In genomic region chr15:57434710-57435404, GRCm38 (mm10) we compare ENCODE assay signal across 29 mouse cellular contexts. TPM values are rescaled to one million over a fixed set of nuclear protein-coding genes. Genes with fewer than 3 reads are reported as not detected.
"Had no signal": no experiment of that assay in that cellular context is flagged by ENCODE, and none has a peak within 500 bp of the region (broad histone marks: within the 10 kb centered on the region; RNA-seq: fewer than 3 reads in every experiment).

No protein-coding gene starts in this region.

- H3K36me3 ChIP-seq: limb, embryonic 10.5 days; limb, embryonic 13.5 days; liver, embryonic 12.5 days; liver, embryonic 15.5 days; lung, embryonic 15.5 days; midbrain, embryonic 10.5 days; midbrain, embryonic 13.5 days; neural tube, embryonic 13.5 days; stomach, embryonic 15.5 days had no signal

- H3K4me2 ChIP-seq: limb, embryonic 13.5 days; liver, embryonic 12.5 days; liver, embryonic 15.5 days; lung, embryonic 15.5 days; midbrain, embryonic 13.5 days; neural tube, embryonic 13.5 days; stomach, embryonic 15.5 days had no signal

- H3K9ac ChIP-seq: limb, embryonic 13.5 days; liver, embryonic 12.5 days; liver, embryonic 15.5 days; lung, embryonic 15.5 days; midbrain, embryonic 13.5 days; neural tube, embryonic 13.5 days; stomach, embryonic 15.5 days had no signal

- H3K4me3 ChIP-seq: limb, embryonic 10.5 days; limb, embryonic 13.5 days; liver, embryonic 12.5 days; liver, embryonic 15.5 days; lung, embryonic 15.5 days; megakaryocyte, embryonic 14.5 days; midbrain, embryonic 10.5 days; midbrain, embryonic 13.5 days; myocyte; neural tube, embryonic 13.5 days; stomach, embryonic 15.5 days had no signal

- H3K4me1 ChIP-seq: limb, embryonic 10.5 days; limb, embryonic 13.5 days; liver, embryonic 12.5 days; liver, embryonic 15.5 days; lung, embryonic 15.5 days; megakaryocyte, embryonic 14.5 days; midbrain, embryonic 10.5 days; midbrain, embryonic 13.5 days; neural tube, embryonic 13.5 days; stomach, embryonic 15.5 days had no signal

- ATAC-seq: inflammation-experienced regulatory T-cells, adult 6 months; intestine, embryonic 16.5 days; liver, embryonic 12.5 days; midbrain, embryonic 13.5 days; midbrain, embryonic 16.5 days had no signal

- H3K27ac ChIP-seq: limb, embryonic 10.5 days; limb, embryonic 13.5 days; liver, embryonic 12.5 days; liver, embryonic 15.5 days; lung, embryonic 15.5 days; midbrain, embryonic 10.5 days; midbrain, embryonic 13.5 days; neural tube, embryonic 13.5 days; stomach, embryonic 15.5 days had no signal

- DNase-seq: liver; lung, adult 18-20 months; lung, postnatal 10 days; lung, postnatal 36 days; retina, postnatal 1 day; right cerebral cortex, postnatal 25 days; spleen, adult 18-20 months; thymus, postnatal 25 days had no signal

- H3K27me3 ChIP-seq: limb, embryonic 13.5 days; liver, embryonic 12.5 days; liver, embryonic 15.5 days; lung, embryonic 15.5 days; megakaryocyte, embryonic 14.5 days; midbrain, embryonic 13.5 days; neural tube, embryonic 13.5 days; stomach, embryonic 15.5 days had no signal

- H3K9me3 ChIP-seq: limb, embryonic 10.5 days; limb, embryonic 13.5 days; liver, embryonic 12.5 days; liver, embryonic 15.5 days; lung, embryonic 15.5 days; megakaryocyte, embryonic 14.5 days; midbrain, embryonic 10.5 days; midbrain, embryonic 13.5 days; neural tube, embryonic 13.5 days; stomach, embryonic 15.5 days had no signal

RNA-seq across cellular contexts. Expression of gene Slc22a22, which starts 42.6 kb away (rescaled TPM):
- total RNA-seq: layer of hippocampus, adult 18-20 months; layer of hippocampus, postnatal 14 days; left cerebral cortex, adult 8-10 months; left cerebral cortex, postnatal 14 days; monocyte, adult 5-6 weeks; neutrophil, adult 5-6 weeks had no signal
- polyA plus RNA-seq: inflammation-experienced regulatory T-cells, adult 6 months; intestine, embryonic 16.5 days; limb, embryonic 10.5 days; limb, embryonic 13.5 days; liver, embryonic 12.5 days; liver, embryonic 15.5 days; lung, embryonic 15.5 days; midbrain, embryonic 10.5 days; midbrain, embryonic 13.5 days; midbrain, embryonic 16.5 days; myocyte; neural tube, embryonic 13.5 days; stomach, embryonic 15.5 days; thymus, postnatal 0 days had no signal
